Mouse (Mus musculus): Measurements from ENCODE around the gene Ccdc194. TPM values are rescaled to one million over a fixed set of nuclear protein-coding genes. Genes with fewer than 3 reads are reported as not detected.

Ccdc194 gene
- polyA plus RNA-seq (2014; fragmentation: Nextera tagmentation; extraction: Ambion mirVana), result 0.22 and 0.92 TPM in 2 replicates

- Histone ChIP-seq H3K4me2 (replicated peaks) (0 out of 2 replicates have a peak within 1 kb of the TSS, but pooled peaks have one; percentile 5), H3K4me3 (replicated peaks; ENCODE audit: low read length) (no peak within 1 kb of the TSS), H3K4me1 (replicated peaks; ENCODE audit: control insufficient read depth, insufficient read depth, low read length) (no peaks in the 10 kb centered on the region), H3K27me3 (ENCODE audit: control insufficient read depth, insufficient read depth, low read length) (peaks cover 40% of the 10 kb centered on the region), H3K9ac (no peak within 1 kb of the TSS), H3K27ac (no peak within 1 kb of the TSS), H3K36me3 (replicated peaks; ENCODE audit: control insufficient read depth, insufficient read depth) (no peaks in the 10 kb centered on the region), H3K9me3 (ENCODE audit: control insufficient read depth, low read length) (no peaks in the 10 kb centered on the region)
- DNase-seq (ENCODE audit: low spot score) (no peak), ATAC-seq (ENCODE audit: low FRiP score) (no peak)
- 7% methylated on average over 46 of the region's 46 CpGs for WGBS
Observed at GRCm38 (mm10) chr8:71525226-71526050, at the start of gene Ccdc194. Gene Ccdc194 (minus strand): TSS chr8:71525711.

- H3K36me3 ChIP-seq (replicated peaks; ENCODE audit: control insufficient read depth, insufficient read depth), result no peaks in the 10 kb centered on the region
- H3K27ac ChIP-seq, result no peak overlapping the region
- no peak for ATAC-seq (ENCODE audit: low FRiP score)
- no peaks in the 10 kb centered on the region for H3K9me3 ChIP-seq (ENCODE audit: control insufficient read depth, low read length)
- 87% methylated on average over 1 of the region's 1 CpGs for WGBS
- no peaks in the 10 kb centered on the region for H3K27me3 ChIP-seq (ENCODE audit: control insufficient read depth, insufficient read depth, low read length)
- no peak for DNase-seq (ENCODE audit: low spot score)
- H3K4me2 ChIP-seq (replicated peaks), result no peak overlapping the region
- peaks cover 25% of the 10 kb centered on the region for H3K4me1 ChIP-seq (replicated peaks; ENCODE audit: control insufficient read depth, insufficient read depth, low read length)
- H3K4me3 ChIP-seq (replicated peaks; ENCODE audit: low read length), result no peak overlapping the region
- H3K9ac ChIP-seq, result no peak overlapping the region
Observed at GRCm38 (mm10) chr8:71575020-71575419, 49.5 kb upstream of the Ccdc194 start.

- 72% methylated on average over 7 of the region's 7 CpGs for WGBS
- Histone ChIP-seq H3K27ac (no peak overlapping the region), H3K4me2 (replicated peaks) (no peak overlapping the region), H3K4me1 (replicated peaks; ENCODE audit: control insufficient read depth, insufficient read depth, low read length) (peaks cover 25% of the 10 kb centered on the region), H3K9ac (no peak overlapping the region), H3K36me3 (replicated peaks; ENCODE audit: control insufficient read depth, insufficient read depth) (no peaks in the 10 kb centered on the region), H3K4me3 (replicated peaks; ENCODE audit: low read length) (no peak overlapping the region), H3K9me3 (ENCODE audit: control insufficient read depth, low read length) (no peaks in the 10 kb centered on the region), H3K27me3 (ENCODE audit: control insufficient read depth, insufficient read depth, low read length) (no peaks in the 10 kb centered on the region)
- DNase-seq (ENCODE audit: low spot score) (no peak), ATAC-seq (ENCODE audit: low FRiP score) (no peak)
Observed at GRCm38 (mm10) chr8:71574426-71574825, 48.9 kb upstream of the Ccdc194 start.

GRCm38 (mm10) chr8:71572847-71573633, 47.5 kb upstream of the Ccdc194 start:
- Histone ChIP-seq H3K27me3 (ENCODE audit: control insufficient read depth, insufficient read depth, low read length) (no peaks in the 10 kb centered on the region), H3K4me1 (replicated peaks; ENCODE audit: control insufficient read depth, insufficient read depth, low read length) (peaks cover 25% of the 10 kb centered on the region), H3K36me3 (replicated peaks; ENCODE audit: control insufficient read depth, insufficient read depth) (no peaks in the 10 kb centered on the region), H3K4me2 (replicated peaks) (peak overlapping the region; percentile 25), H3K9ac (0 out of 2 replicates have a peak overlapping the region, but pooled peaks have one; percentile 20), H3K9me3 (ENCODE audit: control insufficient read depth, low read length) (no peaks in the 10 kb centered on the region), H3K27ac (peak overlapping the region; percentile 61), H3K4me3 (replicated peaks; ENCODE audit: low read length) (no peak overlapping the region)
- DNase-seq (ENCODE audit: low spot score) (peak; percentile 72), ATAC-seq (ENCODE audit: low FRiP score) (no peak)
- WGBS, result 70% methylated on average over 9 of the region's 9 CpGs

GRCm38 (mm10) chr8:71572077-71572476, 46.6 kb upstream of the Ccdc194 start:
- no peaks in the 10 kb centered on the region for H3K9me3 ChIP-seq (ENCODE audit: control insufficient read depth, low read length)
- H3K27me3 ChIP-seq (ENCODE audit: control insufficient read depth, insufficient read depth, low read length), result peaks cover 6% of the 10 kb centered on the region; the same call in 1 of the 2 replicates
- H3K9ac ChIP-seq, result peak overlapping the region; percentile 80
- H3K36me3 ChIP-seq (replicated peaks; ENCODE audit: control insufficient read depth, insufficient read depth), result no peaks in the 10 kb centered on the region
- H3K27ac ChIP-seq, result peak overlapping the region; percentile 55
- no peak for ATAC-seq (ENCODE audit: low FRiP score)
- no peak for DNase-seq (ENCODE audit: low spot score)
- H3K4me1 ChIP-seq (replicated peaks; ENCODE audit: control insufficient read depth, insufficient read depth, low read length), result peaks cover 25% of the 10 kb centered on the region
- 83% methylated on average over 2 of the region's 2 CpGs for WGBS
- peak overlapping the region; percentile 89 for H3K4me2 ChIP-seq (replicated peaks)
- H3K4me3 ChIP-seq (replicated peaks; ENCODE audit: low read length), result peak overlapping the region; percentile 51; the same call in 1 of the 2 replicates

GRCm38 (mm10) chr8:71570291-71570954, 44.9 kb upstream of the Ccdc194 start:
- DNase-seq (ENCODE audit: low spot score), result peak; percentile 91
- under 1% methylated on average over 41 of the region's 41 CpGs for whole genome bisulfite sequencing
- H3K27ac ChIP-seq, result peak overlapping the region; percentile 83

GRCm38 (mm10) chr8:71569366-71570290, 44.1 kb upstream of the Ccdc194 start:
- Histone ChIP-seq H3K9me3 (ENCODE audit: control insufficient read depth, low read length) (no peaks in the 10 kb centered on the region), H3K36me3 (replicated peaks; ENCODE audit: control insufficient read depth, insufficient read depth) (no peaks in the 10 kb centered on the region), H3K4me2 (replicated peaks) (peak overlapping the region; percentile 89), H3K4me3 (replicated peaks; ENCODE audit: low read length) (peak overlapping the region; percentile 51), H3K4me1 (replicated peaks; ENCODE audit: control insufficient read depth, insufficient read depth, low read length) (peaks cover 25% of the 10 kb centered on the region), H3K9ac (peak overlapping the region; percentile 80), H3K27me3 (ENCODE audit: control insufficient read depth, insufficient read depth, low read length) (peaks cover 7% of the 10 kb centered on the region; the same call in 1 of the 2 replicates), H3K27ac (peak overlapping the region; percentile 83)
- DNase-seq (ENCODE audit: low spot score) (peak; percentile 87), ATAC-seq (ENCODE audit: low FRiP score) (peak; percentile 79)
- WGBS, result under 1% methylated on average over 51 of the region's 51 CpGs

More at GRCm38 (mm10) chr8:71570291-71570954, 44.9 kb upstream of the Ccdc194 start:
- H3K4me1 ChIP-seq (replicated peaks; ENCODE audit: control insufficient read depth, insufficient read depth, low read length), result peaks cover 25% of the 10 kb centered on the region
- H3K9me3 ChIP-seq (ENCODE audit: control insufficient read depth, low read length), result no peaks in the 10 kb centered on the region
- peak; percentile 88 for ATAC-seq (ENCODE audit: low FRiP score)
- H3K36me3 ChIP-seq (replicated peaks; ENCODE audit: control insufficient read depth, insufficient read depth), result no peaks in the 10 kb centered on the region
- peak overlapping the region; percentile 89 for H3K4me2 ChIP-seq (replicated peaks)
- H3K9ac ChIP-seq, result peak overlapping the region; percentile 80
- H3K4me3 ChIP-seq (replicated peaks; ENCODE audit: low read length), result peak overlapping the region; percentile 51
- peaks cover 7% of the 10 kb centered on the region; the same call in 1 of the 2 replicates for H3K27me3 ChIP-seq (ENCODE audit: control insufficient read depth, insufficient read depth, low read length)

- H3K36me3 ChIP-seq (replicated peaks; ENCODE audit: control insufficient read depth, insufficient read depth), result no peaks in the 10 kb centered on the region
- H3K4me2 ChIP-seq (replicated peaks), result peak overlapping the region; percentile 89
- DNase-seq (ENCODE audit: low spot score) (no peak), ATAC-seq (ENCODE audit: low FRiP score) (no peak)
- peak overlapping the region; percentile 51 for H3K4me3 ChIP-seq (replicated peaks; ENCODE audit: low read length)
- H3K4me1 ChIP-seq (replicated peaks; ENCODE audit: control insufficient read depth, insufficient read depth, low read length), result peaks cover 25% of the 10 kb centered on the region
- H3K27ac ChIP-seq, result peak overlapping the region; percentile 83
- H3K9me3 ChIP-seq (ENCODE audit: control insufficient read depth, low read length), result no peaks in the 10 kb centered on the region
- WGBS, result 15% methylated on average over 6 of the region's 6 CpGs
- H3K9ac ChIP-seq, result peak overlapping the region; percentile 80
- peaks cover 10% of the 10 kb centered on the region; the same call in 1 of the 2 replicates for H3K27me3 ChIP-seq (ENCODE audit: control insufficient read depth, insufficient read depth, low read length)
Observed at GRCm38 (mm10) chr8:71568941-71569340, 43.4 kb upstream of the Ccdc194 start.

Data from hindbrain, embryonic 14.5 days (tissue).